Mouse (Mus musculus) heart, embryonic 11.5 days (tissue): ENCODE measurements around the gene Smpdl3b. TPM values are rescaled to one million over a fixed set of nuclear protein-coding genes. Genes with fewer than 3 reads are reported as not detected.
"Not testable (repeated sequence)": the region's sequence is repeated elsewhere in the genome, so short reads cannot be mapped to it uniquely, and the experiment has no call there.

Experiments
- ATAC-seq: fragments of 200-750 bp; cut with Nextera tagmentation; replicated peaks from 2 replicates; pipeline ENCODE4 v1.8.0; 2017; ENCODE audit warnings: moderate library complexity; ENCODE audit not compliant: insufficient number of reproducible peaks, low FRiP score, low TSS enrichment
- H3K27ac ChIP-seq: fragments of 300-500 bp; sonication (generic); 2 replicates; pipeline ENCODE4 v1.5.1; 2014; ENCODE audit warnings: mild to moderate bottlenecking, low read depth, low read length
- H3K27me3 ChIP-seq: fragments of 300-500 bp; sonication (generic); 2 replicates; pipeline ENCODE4 v1.6.1; 2014; ENCODE audit warnings: mild to moderate bottlenecking, low read length, mixed read lengths; ENCODE audit not compliant: control insufficient read depth, insufficient read depth
- H3K36me3 ChIP-seq: fragments of 300-500 bp; sonication (generic); 2 replicates; pipeline ENCODE4 v1.6.1; 2014; ENCODE audit warnings: mild to moderate bottlenecking, low read length, moderate library complexity, mixed read lengths; ENCODE audit not compliant: control insufficient read depth, insufficient read depth
- H3K4me1 ChIP-seq: fragments of 300-500 bp; sonication (generic); 2 replicates; pipeline ENCODE4 v1.6.1; 2014; ENCODE audit warnings: low read length; ENCODE audit not compliant: control insufficient read depth, insufficient read depth
- H3K4me2 ChIP-seq: fragments of 300-500 bp; sonication (generic); 2 replicates; pipeline ENCODE4 v1.6.1; 2014; ENCODE audit warnings: mild to moderate bottlenecking, moderate library complexity
- H3K4me3 ChIP-seq: fragments of 300-500 bp; sonication (generic); 2 replicates; pipeline ENCODE4 v1.5.1; 2014; ENCODE audit warnings: low read depth, low read length
- H3K9ac ChIP-seq: fragments of 300-500 bp; sonication (generic); 2 replicates; pipeline ENCODE4 v1.6.1; 2014; ENCODE audit warnings: mild to moderate bottlenecking, low read depth, low read length, moderate library complexity
- H3K9me3 ChIP-seq: fragments of 300-500 bp; sonication (generic); replicated peaks from 2 replicates; pipeline ENCODE4 v1.6.1; 2016; ENCODE audit warnings: low read length; ENCODE audit not compliant: control insufficient read depth
- WGBS: fragments of 180-500 bp; shearing (Covaris S2); extraction: QIAGEN DNeasy Blood & Tissue Kit; methylation state at CpG from one replicate; pipeline ENCODE4 v1.1.7; 2014; ENCODE audit not compliant: insufficient replicate concordance; 5-methylcytosine and 5-hydroxymethylcytosine counted together
- polyA plus RNA-seq: library from polyadenylated mRNA; unstranded; fragments of >200 nt; fragmentation: Nextera tagmentation; extraction: Ambion mirVana; gene quantifications from 2 replicates; pipeline ENCODE4 v1.2.1, GENCODE M21; 2014

Gene Smpdl3b
- polyA plus RNA-seq, 1 experiment from 2014 or later: 6.3 TPM

GRCm38 (mm10) chr4:132794028-132794427, 37.0 kb upstream of the Smpdl3b start:
- Histone ChIP-seq H3K9ac (no peak overlapping the region), H3K9me3 (no peaks in the 10 kb centered on the region), H3K36me3 (no peaks in the 10 kb centered on the region), H3K4me1 (0 out of 2 replicates have a peak, but pooled peaks cover 4% of the 10 kb centered on the region), H3K27me3 (peaks cover 26% of the 10 kb centered on the region), H3K4me3 (no peak overlapping the region), H3K4me2 (no peak overlapping the region), H3K27ac (no peak overlapping the region)
- 63% methylated on average over 9 of the region's 9 CpGs for WGBS
- ATAC-seq: no peak

DNA sequence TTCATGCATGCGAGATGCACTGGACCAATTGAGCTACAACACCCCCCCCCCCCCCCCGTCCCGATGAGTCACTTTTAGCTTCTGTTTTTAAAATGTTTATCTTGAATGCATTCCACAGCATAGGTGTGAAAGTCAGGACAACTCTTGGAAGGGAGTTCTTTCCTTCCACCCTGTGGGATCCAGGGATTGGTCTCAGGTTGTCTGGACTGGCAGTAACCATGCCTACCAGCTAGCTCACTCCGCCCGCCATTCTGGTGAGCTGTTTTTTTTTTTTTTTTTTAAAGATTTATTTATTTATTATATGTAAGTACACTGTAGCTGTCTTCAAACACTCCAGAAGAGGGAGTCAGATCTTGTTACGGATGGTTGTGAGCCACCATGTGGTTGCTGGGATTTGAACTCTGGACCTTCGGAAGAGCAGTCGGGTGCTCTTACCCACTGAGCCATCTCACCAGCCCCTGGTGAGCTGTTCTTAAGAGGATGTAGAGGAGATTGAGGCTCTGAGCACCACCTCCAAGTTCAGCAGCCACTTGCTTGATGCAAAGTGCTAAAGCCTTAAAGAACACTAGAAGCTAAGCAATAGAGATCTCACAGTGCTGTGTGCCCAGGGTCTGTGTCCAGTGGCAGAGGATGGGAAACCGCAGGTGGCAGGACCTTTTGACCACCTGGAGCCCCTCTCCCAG, 36.4 kb upstream of the Smpdl3b start:
- not testable (repeated sequence) for H3K27ac ChIP-seq, H3K36me3 ChIP-seq, H3K4me3 ChIP-seq, H3K9me3 ChIP-seq, H3K4me2 ChIP-seq, H3K4me1 ChIP-seq, H3K9ac ChIP-seq, ATAC-seq
- WGBS: 86% methylated on average over 8 of the region's 9 CpGs
- H3K27me3 ChIP-seq: peaks cover 26% of the 10 kb centered on the region

- Histone ChIP-seq H3K36me3 (no peaks in the 10 kb centered on the region), H3K4me3 (no peak overlapping the region), H3K27me3 (peaks cover 10% of the 10 kb centered on the region), H3K9ac (no peak overlapping the region), H3K9me3 (no peaks in the 10 kb centered on the region), H3K4me1 (no peaks in the 10 kb centered on the region), H3K27ac (no peak overlapping the region), H3K4me2 (no peak overlapping the region)
- WGBS: 80% methylated on average over 8 of the region's 8 CpGs
- ATAC-seq: no peak
Observed at GRCm38 (mm10) chr4:132789731-132790130, 32.7 kb upstream of the Smpdl3b start.

GRCm38 (mm10) chr4:132785228-132785627, 28.2 kb upstream of the Smpdl3b start:
- no peaks in the 10 kb centered on the region for H3K4me1 ChIP-seq
- H3K9me3 ChIP-seq: no peaks in the 10 kb centered on the region
- no peak overlapping the region for H3K27ac ChIP-seq
- H3K4me3 ChIP-seq: no peak overlapping the region
- WGBS: 87% methylated on average over 13 of the region's 13 CpGs
- no peak for ATAC-seq
- no peaks in the 10 kb centered on the region for H3K36me3 ChIP-seq
- H3K9ac ChIP-seq: no peak overlapping the region
- no peaks in the 10 kb centered on the region for H3K27me3 ChIP-seq
- no peak overlapping the region for H3K4me2 ChIP-seq

DNA sequence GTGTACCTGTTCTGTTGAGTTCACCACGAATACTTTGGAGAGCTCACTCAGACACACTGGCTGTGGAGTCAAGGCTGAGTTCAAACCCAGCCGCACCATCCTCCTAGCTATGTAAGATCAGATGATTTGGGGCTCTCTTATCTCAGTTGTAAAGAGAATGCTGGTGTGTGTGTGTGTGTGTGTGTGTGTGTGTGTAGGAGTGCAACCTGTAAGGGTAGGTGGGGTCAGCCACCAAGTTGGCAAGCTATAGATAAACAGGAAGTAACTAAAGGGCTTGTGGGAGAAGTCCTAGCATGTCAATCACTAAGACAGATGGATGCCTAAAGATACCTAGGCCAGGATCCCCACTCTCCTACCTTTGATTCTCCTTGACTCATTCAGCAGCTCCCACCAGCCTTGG, 26.7 kb upstream of the Smpdl3b start:
- ATAC-seq: no peak
- Histone ChIP-seq H3K4me3 (no peak overlapping the region), H3K27ac (no peak overlapping the region), H3K4me1 (no peaks in the 10 kb centered on the region), H3K9ac (no peak overlapping the region), H3K4me2 (no peak overlapping the region), H3K27me3 (no peaks in the 10 kb centered on the region), H3K36me3 (peaks cover 9% of the 10 kb centered on the region), H3K9me3 (no peaks in the 10 kb centered on the region)
- 93% methylated on average over 2 of the region's 2 CpGs for WGBS

GRCm38 (mm10) chr4:132780288-132780687, 23.2 kb upstream of the Smpdl3b start:
- H3K27ac ChIP-seq: no peak overlapping the region

GRCm38 (mm10) chr4:132778562-132779201, 21.6 kb upstream of the Smpdl3b start:
- H3K4me2 ChIP-seq: no peak overlapping the region
- peaks cover 53% of the 10 kb centered on the region for H3K36me3 ChIP-seq
- H3K4me1 ChIP-seq: no peaks in the 10 kb centered on the region
- WGBS: 92% methylated on average over 6 of the region's 6 CpGs
- ATAC-seq: no peak
- H3K27ac ChIP-seq: no peak overlapping the region
- H3K4me3 ChIP-seq: no peak overlapping the region
- H3K27me3 ChIP-seq: no peaks in the 10 kb centered on the region
- H3K9ac ChIP-seq: no peak overlapping the region
- no peaks in the 10 kb centered on the region for H3K9me3 ChIP-seq

More at GRCm38 (mm10) chr4:132780288-132780687, 23.2 kb upstream of the Smpdl3b start:
- H3K4me3 ChIP-seq: no peak overlapping the region
- H3K36me3 ChIP-seq: peaks cover 39% of the 10 kb centered on the region
- 92% methylated on average over 4 of the region's 4 CpGs for WGBS
- H3K4me2 ChIP-seq: no peak overlapping the region
- H3K27me3 ChIP-seq: no peaks in the 10 kb centered on the region
- no peaks in the 10 kb centered on the region for H3K4me1 ChIP-seq
- H3K9me3 ChIP-seq: no peaks in the 10 kb centered on the region
- no peak for ATAC-seq
- no peak overlapping the region for H3K9ac ChIP-seq

DNA sequence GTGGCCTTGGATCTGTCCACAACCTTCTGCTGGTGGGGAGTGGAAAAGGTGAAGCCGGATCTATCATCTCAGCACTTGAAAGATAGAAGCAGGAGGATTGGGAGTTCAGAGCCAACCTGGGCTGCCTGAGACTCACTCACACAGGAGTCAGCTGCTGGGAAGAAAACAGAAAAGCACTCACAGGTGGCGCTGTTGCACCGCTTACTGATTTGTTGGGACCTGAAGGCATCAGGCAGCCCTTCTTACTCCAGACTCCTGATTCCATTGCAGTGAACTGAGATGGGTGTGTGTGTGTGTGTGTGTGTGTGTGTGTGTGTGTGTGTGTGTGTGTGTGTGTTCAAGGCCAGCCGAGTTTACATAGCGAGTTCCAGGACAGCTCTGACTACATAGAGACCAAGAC, 19.7 kb upstream of the Smpdl3b start:
- H3K27ac ChIP-seq: no peak overlapping the region
- WGBS: 89% methylated on average over 5 of the region's 5 CpGs
- no peaks in the 10 kb centered on the region for H3K9me3 ChIP-seq
- ATAC-seq: no peak
- H3K4me1 ChIP-seq: no peaks in the 10 kb centered on the region
- H3K4me2 ChIP-seq: no peak overlapping the region
- no peak overlapping the region for H3K4me3 ChIP-seq
- no peak overlapping the region for H3K9ac ChIP-seq
- H3K36me3 ChIP-seq: peaks cover 65% of the 10 kb centered on the region
- H3K27me3 ChIP-seq: no peaks in the 10 kb centered on the region

- 75% methylated on average over 3 of the region's 3 CpGs for WGBS
- H3K36me3 ChIP-seq: peaks cover 73% of the 10 kb centered on the region
Observed at GRCm38 (mm10) chr4:132774905-132775304, 17.9 kb upstream of the Smpdl3b start.

More at GRCm38 (mm10) chr4:132774905-132775304, 17.9 kb upstream of the Smpdl3b start:
- H3K27ac ChIP-seq: no peak overlapping the region
- H3K4me2 ChIP-seq: no peak overlapping the region
- H3K4me1 ChIP-seq: no peaks in the 10 kb centered on the region
- H3K27me3 ChIP-seq: no peaks in the 10 kb centered on the region
- H3K4me3 ChIP-seq: no peak overlapping the region
- H3K9me3 ChIP-seq: no peaks in the 10 kb centered on the region
- no peak for ATAC-seq
- no peak overlapping the region for H3K9ac ChIP-seq
